ENCODE assay signal across 13 mouse cellular contexts in the genomic region with DNA sequence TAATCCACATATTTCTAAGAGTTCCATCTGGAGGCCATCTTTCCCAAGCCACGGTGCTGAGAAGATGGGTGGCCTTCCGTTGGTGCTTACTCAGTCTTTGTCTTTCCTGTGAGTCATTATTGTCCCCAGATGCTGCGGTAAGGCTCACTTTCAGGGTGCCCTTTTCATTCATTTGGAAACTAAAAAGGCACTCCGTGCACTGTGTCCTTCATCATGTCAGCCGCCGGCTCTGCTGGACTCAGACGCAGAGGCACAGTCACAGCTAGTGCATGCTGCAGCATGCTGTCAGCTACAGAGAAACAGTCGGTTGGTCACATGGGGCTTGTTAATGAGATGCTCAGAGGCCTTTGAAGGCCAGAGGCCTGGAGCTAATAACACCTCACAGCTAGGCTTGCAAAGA. TPM values are rescaled to one million over a fixed set of nuclear protein-coding genes. Genes with fewer than 3 reads are reported as not detected.
DNase-seq lines count a peak whose midpoint lies in the region; ATAC-seq and TF ChIP-seq lines count a peak whose summit lies in the region.
"Had no signal": no experiment of that assay in that cellular context is flagged by ENCODE, and none has a peak within 500 bp of the region (broad histone marks: within the 10 kb centered on the region; RNA-seq: fewer than 3 reads in every experiment).

No protein-coding gene starts in this region.

- peak; percentile 62 for DNase-seq in adrenal gland, postnatal 14 days
- peak; percentile 42 for DNase-seq in embryonic facial prominence, embryonic 14.5 days (ENCODE audit: low spot score)
- peak; percentile 56 for DNase-seq in hindbrain, postnatal 0 days (ENCODE audit: low spot score)
- peak; percentile 34 for DNase-seq in neural tube, embryonic 10.5 days (ENCODE audit: extremely low spot score, low spot score)
- DNase-seq in layer of hippocampus, adult 18-20 months (ENCODE audit: low spot score in 2 of 2) = no peak
- DNase-seq in left cerebral cortex, postnatal 25 days (ENCODE audit: low spot score in 2 of 2) = no peak
- no peak for DNase-seq in left cerebral cortex, adult 8-10 months (ENCODE audit: low spot score in 2 of 2)
- DNase-seq in cerebellum, adult 2 months = no peak
- DNase-seq: gastrocnemius, postnatal 36 days; kidney, adult 18-20 months; thymus, postnatal 25 days had no signal

- no peaks in the 10 kb centered on the region for H3K36me3 ChIP-seq in embryonic facial prominence, embryonic 14.5 days (ENCODE audit: control insufficient read depth, insufficient read depth, low read length)
- no peaks in the 10 kb centered on the region for H3K36me3 ChIP-seq in hindbrain, postnatal 0 days (ENCODE audit: insufficient read depth, low read length)
- H3K36me3 ChIP-seq: G1E; limb, embryonic 15.5 days had no signal

- 9% methylated on average over 8 of the region's 8 CpGs for WGBS in embryonic facial prominence, embryonic 14.5 days
- 10% methylated on average over 8 of the region's 8 CpGs for WGBS in hindbrain, postnatal 0 days
- 22% methylated on average over 8 of the region's 8 CpGs for WGBS in cerebellum, adult 2 months

- TF ChIP-seq POLR2A in cerebellum, adult 2 months (IDR thresholded peaks at IDR 0.05; ENCODE audit: borderline replicate concordance, insufficient read depth, low read length) = no peak

- peak; percentile 41; the same call in 1 of the 2 replicates for ATAC-seq in embryonic facial prominence, embryonic 14.5 days (ENCODE audit: low read depth)
- peak; percentile 59; the same call in 1 of the 2 replicates for ATAC-seq in hindbrain, postnatal 0 days

- no peaks in the 10 kb centered on the region for H3K9me3 ChIP-seq in embryonic facial prominence, embryonic 14.5 days (ENCODE audit: control insufficient read depth, low read length)
- no peaks in the 10 kb centered on the region for H3K9me3 ChIP-seq in hindbrain, postnatal 0 days (ENCODE audit: low read length)
- H3K9me3 ChIP-seq: G1E; limb, embryonic 15.5 days had no signal

- intact Hi-C loops in left cerebral cortex, postnatal 25 days (cut with DNase I) = no loop called here

- no peaks in the 10 kb centered on the region for H3K27me3 ChIP-seq in embryonic facial prominence, embryonic 14.5 days (replicated peaks; ENCODE audit: control insufficient read depth, insufficient read depth, low read length)
- H3K27me3 ChIP-seq in hindbrain, postnatal 0 days (ENCODE audit: insufficient read depth, low read length) = no peaks in the 10 kb centered on the region
- H3K27me3 ChIP-seq in cerebellum, adult 2 months (ENCODE audit: control insufficient read depth, insufficient read depth, low read length) = no peaks in the 10 kb centered on the region
- H3K27me3 ChIP-seq: limb, embryonic 15.5 days had no signal

- no peak overlapping the region for H3K4me3 ChIP-seq in embryonic facial prominence, embryonic 14.5 days (ENCODE audit: low read depth, low read length)
- H3K4me3 ChIP-seq in hindbrain, postnatal 0 days (ENCODE audit: low read length) = no peak overlapping the region
- H3K4me3 ChIP-seq in cerebellum, adult 2 months (replicated peaks; ENCODE audit: insufficient read depth, low read depth, low read length) = no peak overlapping the region
- H3K4me3 ChIP-seq: limb, embryonic 15.5 days had no signal

- TF ChIP-seq CTCF in hindbrain, postnatal 0 days (IDR thresholded peaks at IDR 0.05; ENCODE audit: low read depth) = no peak
- no peak for TF ChIP-seq CTCF in cerebellum, adult 2 months (IDR thresholded peaks at IDR 0.05; ENCODE audit: borderline replicate concordance, insufficient read depth, low read depth, low read length)

- no peak overlapping the region for H3K4me2 ChIP-seq in embryonic facial prominence, embryonic 14.5 days (ENCODE audit: low read depth, low read length)
- peak overlapping the region; percentile 1; the same call in 1 of the 2 replicates for H3K4me2 ChIP-seq in hindbrain, postnatal 0 days (ENCODE audit: low read depth, low read length)
- H3K4me2 ChIP-seq: limb, embryonic 15.5 days had no signal

- 0 out of 2 replicates have a peak, but pooled peaks cover 4% of the 10 kb centered on the region for H3K4me1 ChIP-seq in embryonic facial prominence, embryonic 14.5 days (ENCODE audit: control insufficient read depth, insufficient read depth, low read length)
- H3K4me1 ChIP-seq in hindbrain, postnatal 0 days (ENCODE audit: insufficient read depth, low read length) = no peaks in the 10 kb centered on the region
- no peaks in the 10 kb centered on the region for H3K4me1 ChIP-seq in cerebellum, adult 2 months (ENCODE audit: control insufficient read depth, insufficient read depth, low read length)
- H3K4me1 ChIP-seq: limb, embryonic 15.5 days had no signal

- H3K9ac ChIP-seq in embryonic facial prominence, embryonic 14.5 days (ENCODE audit: low read depth, low read length) = no peak overlapping the region
- H3K9ac ChIP-seq in hindbrain, postnatal 0 days (replicated peaks; ENCODE audit: low read length) = no peak overlapping the region
- H3K9ac ChIP-seq: limb, embryonic 15.5 days had no signal

- H3K27ac ChIP-seq in embryonic facial prominence, embryonic 14.5 days (replicated peaks; ENCODE audit: low read depth, low read length) = no peak overlapping the region
- H3K27ac ChIP-seq in hindbrain, postnatal 0 days = no peak overlapping the region
- H3K27ac ChIP-seq in cerebellum, adult 2 months (ENCODE audit: insufficient read depth, low read length) = no peak overlapping the region
- H3K27ac ChIP-seq: limb, embryonic 15.5 days had no signal

RNA-seq across cellular contexts. Expression of a gene that starts 19.7 kb away (rescaled TPM):
- total RNA-seq in adrenal gland, postnatal 14 days (2021) = 17.2 and 21.5 TPM in 2 replicates
- polyA plus RNA-seq in embryonic facial prominence, embryonic 14.5 days (2014; fragmentation: Nextera tagmentation; extraction: Ambion mirVana) = 4.4 and 4.9 TPM in 2 replicates
- total RNA-seq in hindbrain, postnatal 0 days (2014; rRNA removed) = 10.8 and 11.8 TPM in 2 replicates
- polyA plus RNA-seq in hindbrain, postnatal 0 days (2015; fragmentation: Nextera tagmentation; extraction: Ambion mirVana) = 3.4 and 3.5 TPM in 2 replicates
- total RNA-seq in layer of hippocampus, adult 18-20 months (2021) = 10 to 100 TPM; 12.3 to 14.1 TPM
- 10 to 100 TPM; 13.1 to 14.1 TPM for total RNA-seq in left cerebral cortex, postnatal 25 days (2021)
- 10 to 100 TPM; 12.1 to 13.6 (median 13.3) TPM for total RNA-seq in left cerebral cortex, adult 8-10 months (2022)
- polyA plus RNA-seq in cerebellum, adult 2 months (2012; rRNA removed) = 6.6 and 6.7 TPM in 2 replicates

Comparison
In these comparisons a context has a peak if more than half of its experiments do, and no peak if none do; other contexts are left out.
1. DNase-seq: peak in adrenal gland, postnatal 14 days (single experiment), embryonic facial prominence, embryonic 14.5 days (single experiment), hindbrain, postnatal 0 days (single experiment) and neural tube, embryonic 10.5 days (single experiment); none in layer of hippocampus, adult 18-20 months (0 of 2), left cerebral cortex, postnatal 25 days (0 of 2), left cerebral cortex, adult 8-10 months (0 of 2) and cerebellum, adult 2 months (0 of 2).